Mouse (Mus musculus): Measurements from ENCODE around the gene Slc12a8. TPM values are rescaled to one million over a fixed set of nuclear protein-coding genes. Genes with fewer than 3 reads are reported as not detected.

Slc12a8 gene
- polyA plus RNA-seq, 1 experiment from 2014 or later, result 1.3 TPM

DNA sequence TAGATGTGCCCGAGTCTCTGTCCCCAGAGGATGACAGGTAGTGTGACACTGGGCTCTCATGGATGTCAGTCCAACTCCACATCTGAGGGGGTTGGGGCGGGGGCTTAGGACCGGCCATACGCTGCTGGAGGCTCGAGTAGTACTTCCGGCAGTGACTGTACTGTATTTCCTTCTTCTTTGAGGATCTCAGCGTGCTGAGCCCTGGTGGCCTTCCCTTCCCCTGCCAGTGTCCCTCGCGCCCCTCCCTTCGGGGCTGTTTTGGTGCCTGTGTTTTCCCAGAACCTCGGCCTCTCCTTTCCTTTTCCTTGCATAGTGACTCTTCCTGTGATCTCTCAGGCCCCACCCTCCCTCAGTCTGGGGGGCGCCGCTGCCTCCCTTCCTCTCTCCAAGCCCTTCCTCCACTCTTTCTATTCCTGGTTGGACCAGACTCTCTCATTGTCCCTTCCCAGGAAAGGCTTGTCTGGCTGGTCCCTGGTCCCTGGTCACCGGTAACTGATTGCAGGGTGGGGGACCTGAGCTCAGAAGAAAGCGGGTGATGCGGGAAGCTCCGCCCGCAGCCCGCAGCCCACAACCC is 66.8 kb downstream of the Slc12a8 start:
- Histone ChIP-seq H3K36me3 (ENCODE audit: control insufficient read depth, insufficient read depth, low read length) (no peaks in the 10 kb centered on the region), H3K9me3 (ENCODE audit: control insufficient read depth, low read length) (no peaks in the 10 kb centered on the region), H3K27ac (ENCODE audit: low read depth, low read length) (peak overlapping the region; percentile 92), H3K4me2 (peak overlapping the region; percentile 33), H3K27me3 (ENCODE audit: control insufficient read depth, insufficient read depth, low read length) (no peaks in the 10 kb centered on the region), H3K4me1 (ENCODE audit: control insufficient read depth, insufficient read depth, low read length) (peaks cover 35% of the 10 kb centered on the region), H3K9ac (ENCODE audit: low read length) (peak overlapping the region; percentile 52), H3K4me3 (ENCODE audit: low read depth, low read length) (no peak overlapping the region)
- peak; percentile 92 for DNase-seq (ENCODE audit: low spot score, missing footprints)
- WGBS, result 24% methylated on average over 19 of the region's 19 CpGs
- ATAC-seq (ENCODE audit: low FRiP score), result peak; percentile 45

DNA sequence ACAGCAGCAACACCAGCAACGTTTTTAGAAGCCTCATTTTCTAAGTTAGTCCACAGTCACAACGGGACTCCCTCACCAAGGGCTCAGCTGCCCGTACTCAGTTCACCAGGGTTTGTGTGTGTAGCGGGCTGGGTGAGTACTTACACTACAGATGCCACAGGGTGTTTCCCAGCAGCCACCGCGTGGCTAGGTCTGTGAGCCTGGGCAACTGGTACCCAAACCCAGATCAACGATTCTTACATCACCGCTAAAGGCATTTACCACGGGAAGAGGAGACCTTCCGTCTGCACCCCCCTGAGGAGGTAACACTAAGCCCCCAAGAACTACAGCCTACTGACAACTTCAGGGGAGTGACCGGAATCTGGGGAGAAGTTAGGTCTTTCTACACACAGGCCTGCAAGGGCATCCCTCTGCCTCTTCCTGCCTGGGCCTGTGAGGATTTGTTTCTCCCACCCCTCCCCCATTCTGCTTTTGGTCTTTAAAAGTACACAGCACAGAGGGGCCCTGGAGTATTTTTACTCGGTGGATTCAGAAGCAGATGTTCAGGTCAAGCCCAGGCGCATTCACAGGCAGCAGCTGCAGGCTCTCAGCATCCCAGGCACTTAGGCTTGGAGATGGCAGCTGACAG is 67.4 kb downstream of the Slc12a8 start:
- 14% methylated on average over 13 of the region's 13 CpGs for WGBS
- peaks cover 36% of the 10 kb centered on the region for H3K4me1 ChIP-seq (ENCODE audit: control insufficient read depth, insufficient read depth, low read length)
- H3K4me3 ChIP-seq (ENCODE audit: low read depth, low read length), result no peak overlapping the region
- no peaks in the 10 kb centered on the region for H3K27me3 ChIP-seq (ENCODE audit: control insufficient read depth, insufficient read depth, low read length)
- peak overlapping the region; percentile 52 for H3K9ac ChIP-seq (ENCODE audit: low read length)
- peak overlapping the region; percentile 33 for H3K4me2 ChIP-seq
- peak; percentile 93 for DNase-seq (ENCODE audit: low spot score, missing footprints)
- peak; percentile 68 for ATAC-seq (ENCODE audit: low FRiP score)
- H3K27ac ChIP-seq (ENCODE audit: low read depth, low read length), result peak overlapping the region; percentile 92
- H3K36me3 ChIP-seq (ENCODE audit: control insufficient read depth, insufficient read depth, low read length), result no peaks in the 10 kb centered on the region
- H3K9me3 ChIP-seq (ENCODE audit: control insufficient read depth, low read length), result no peaks in the 10 kb centered on the region

DNA sequence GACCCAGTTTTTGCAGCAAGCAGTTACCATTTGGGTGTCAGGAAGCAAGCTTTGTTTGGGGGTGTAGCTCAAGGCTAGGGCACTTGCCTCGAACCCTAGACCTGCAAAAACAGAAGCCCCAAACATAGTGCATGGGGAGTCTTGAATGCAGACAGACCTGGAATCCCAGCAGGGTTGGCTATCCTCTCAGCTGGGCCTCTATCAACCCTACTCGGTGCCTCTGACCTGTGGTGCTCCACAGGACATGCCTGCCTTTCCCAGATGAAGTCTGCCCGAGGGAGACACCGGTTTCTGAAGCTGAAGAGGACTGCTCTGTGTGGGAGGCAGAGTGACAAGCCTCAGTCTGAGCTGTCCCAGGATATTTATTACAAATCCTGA is 67.9 kb downstream of the Slc12a8 start:
- no peak overlapping the region for H3K4me3 ChIP-seq (ENCODE audit: low read depth, low read length)
- 25% methylated on average over 4 of the region's 4 CpGs for WGBS
- no peaks in the 10 kb centered on the region for H3K9me3 ChIP-seq (ENCODE audit: control insufficient read depth, low read length)
- H3K4me2 ChIP-seq, result no peak overlapping the region
- no peaks in the 10 kb centered on the region for H3K36me3 ChIP-seq (ENCODE audit: control insufficient read depth, insufficient read depth, low read length)
- H3K27ac ChIP-seq (ENCODE audit: low read depth, low read length), result peak overlapping the region; percentile 92
- H3K27me3 ChIP-seq (ENCODE audit: control insufficient read depth, insufficient read depth, low read length), result no peaks in the 10 kb centered on the region
- peaks cover 36% of the 10 kb centered on the region for H3K4me1 ChIP-seq (ENCODE audit: control insufficient read depth, insufficient read depth, low read length)
- ATAC-seq (ENCODE audit: low FRiP score), result peak; percentile 33; the same call in 1 of the 2 replicates
- DNase-seq (ENCODE audit: low spot score, missing footprints), result peak; percentile 96
- H3K9ac ChIP-seq (ENCODE audit: low read length), result no peak overlapping the region

DNA sequence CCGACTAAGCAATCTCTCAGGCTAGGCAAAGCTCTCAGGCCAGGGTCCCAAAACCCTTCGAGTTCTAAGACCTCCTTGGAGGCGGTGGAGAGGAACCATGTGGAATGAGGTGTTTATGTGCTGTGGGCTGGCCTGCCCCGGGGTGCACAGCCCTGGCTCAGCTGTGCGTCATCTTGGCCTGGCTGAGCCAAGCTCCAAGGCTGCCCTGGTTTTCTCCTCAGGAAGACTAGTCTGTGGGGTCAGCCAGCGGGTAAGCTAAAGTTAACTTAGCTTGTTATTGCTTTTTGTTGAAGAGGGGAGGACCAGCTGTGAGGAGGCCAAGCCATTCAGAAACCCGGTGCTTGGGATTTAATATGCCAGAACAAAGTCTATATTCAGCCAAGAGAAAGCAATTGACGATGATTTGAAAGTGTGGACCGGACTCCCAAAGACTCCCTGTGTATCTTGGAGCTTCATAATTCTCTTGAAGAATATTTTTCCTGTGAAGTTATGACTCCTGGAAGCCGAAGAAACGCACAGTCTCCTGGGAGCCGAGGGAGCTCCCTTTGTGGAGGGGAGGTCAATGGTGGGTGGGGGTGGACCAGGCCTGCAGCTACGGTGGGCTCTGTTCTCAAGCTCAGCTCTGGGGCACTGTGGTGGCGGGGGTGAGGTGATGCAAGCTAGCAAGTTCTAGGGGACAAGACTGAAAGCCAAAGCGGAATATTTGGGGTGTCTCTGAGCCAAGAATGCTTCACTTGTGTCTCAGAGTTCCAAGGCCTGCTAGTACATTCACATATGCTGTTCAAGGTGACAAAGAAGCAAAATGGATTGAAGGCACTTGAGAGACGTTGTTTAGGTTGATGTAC is 70.4 kb downstream of the Slc12a8 start:
- Histone ChIP-seq H3K4me2 (no peak overlapping the region), H3K9ac (ENCODE audit: low read length) (no peak overlapping the region), H3K4me3 (ENCODE audit: low read depth, low read length) (no peak overlapping the region), H3K4me1 (ENCODE audit: control insufficient read depth, insufficient read depth, low read length) (peaks cover 29% of the 10 kb centered on the region), H3K27me3 (ENCODE audit: control insufficient read depth, insufficient read depth, low read length) (no peaks in the 10 kb centered on the region), H3K9me3 (ENCODE audit: control insufficient read depth, low read length) (no peaks in the 10 kb centered on the region), H3K36me3 (ENCODE audit: control insufficient read depth, insufficient read depth, low read length) (no peaks in the 10 kb centered on the region), H3K27ac (ENCODE audit: low read depth, low read length) (no peak overlapping the region)
- DNase-seq (ENCODE audit: low spot score, missing footprints) (no peak), ATAC-seq (ENCODE audit: low FRiP score) (no peak)
- 79% methylated on average over 16 of the region's 16 CpGs for WGBS

DNA sequence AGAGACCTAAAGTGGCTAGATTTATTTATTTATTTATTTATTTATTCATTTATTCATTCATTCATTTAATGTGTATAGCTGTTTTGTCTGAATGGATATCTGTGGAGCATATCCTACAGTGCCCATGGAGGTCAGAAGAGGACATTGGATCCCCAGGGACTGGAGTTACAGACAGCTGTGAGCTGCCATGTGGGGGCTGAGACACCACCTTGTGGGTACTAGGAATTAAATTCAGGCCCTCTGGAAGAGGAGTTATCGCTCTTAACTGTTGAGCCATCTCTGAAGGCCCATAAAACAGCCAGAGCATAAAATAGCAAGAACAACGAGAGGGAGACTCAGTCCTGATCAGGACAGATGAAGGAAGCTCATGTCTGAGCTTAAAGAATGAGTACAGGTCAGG is 71.7 kb downstream of the Slc12a8 start:
- DNase-seq (ENCODE audit: low spot score, missing footprints) (no peak), ATAC-seq (ENCODE audit: low FRiP score) (no peak)
- no peak overlapping the region for H3K27ac ChIP-seq (ENCODE audit: low read depth, low read length)
- H3K4me1 ChIP-seq (ENCODE audit: control insufficient read depth, insufficient read depth, low read length), result peaks cover 34% of the 10 kb centered on the region
- no peak overlapping the region for H3K4me3 ChIP-seq (ENCODE audit: low read depth, low read length)
- no peaks in the 10 kb centered on the region for H3K9me3 ChIP-seq (ENCODE audit: control insufficient read depth, low read length)
- H3K4me2 ChIP-seq, result no peak overlapping the region
- no peak overlapping the region for H3K9ac ChIP-seq (ENCODE audit: low read length)
- WGBS, result 84% methylated on average over 2 of the region's 2 CpGs
- no peaks in the 10 kb centered on the region for H3K27me3 ChIP-seq (ENCODE audit: control insufficient read depth, insufficient read depth, low read length)
- H3K36me3 ChIP-seq (ENCODE audit: control insufficient read depth, insufficient read depth, low read length), result no peaks in the 10 kb centered on the region

DNA sequence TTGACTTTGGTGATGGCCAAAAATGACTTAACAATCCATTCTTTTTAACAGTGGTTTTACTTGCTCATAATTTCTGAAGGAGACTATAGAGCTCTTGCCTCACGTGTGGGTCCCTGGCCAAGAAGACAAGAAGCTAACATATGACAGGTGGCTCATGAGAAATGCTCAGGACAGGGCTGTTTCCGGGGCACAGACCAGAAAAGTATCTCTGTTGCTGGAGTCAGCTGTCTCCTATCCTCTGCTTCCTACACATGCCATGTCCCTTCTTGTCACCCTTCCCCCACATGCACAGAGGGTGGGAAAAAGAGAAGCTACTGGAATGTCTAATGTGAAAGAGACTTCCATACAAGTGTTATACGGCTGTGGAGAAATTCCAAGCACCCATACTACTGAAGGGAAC is 73.3 kb downstream of the Slc12a8 start:
- no peak overlapping the region for H3K27ac ChIP-seq (ENCODE audit: low read depth, low read length)
- 93% methylated on average over 3 of the region's 3 CpGs for WGBS

DNA sequence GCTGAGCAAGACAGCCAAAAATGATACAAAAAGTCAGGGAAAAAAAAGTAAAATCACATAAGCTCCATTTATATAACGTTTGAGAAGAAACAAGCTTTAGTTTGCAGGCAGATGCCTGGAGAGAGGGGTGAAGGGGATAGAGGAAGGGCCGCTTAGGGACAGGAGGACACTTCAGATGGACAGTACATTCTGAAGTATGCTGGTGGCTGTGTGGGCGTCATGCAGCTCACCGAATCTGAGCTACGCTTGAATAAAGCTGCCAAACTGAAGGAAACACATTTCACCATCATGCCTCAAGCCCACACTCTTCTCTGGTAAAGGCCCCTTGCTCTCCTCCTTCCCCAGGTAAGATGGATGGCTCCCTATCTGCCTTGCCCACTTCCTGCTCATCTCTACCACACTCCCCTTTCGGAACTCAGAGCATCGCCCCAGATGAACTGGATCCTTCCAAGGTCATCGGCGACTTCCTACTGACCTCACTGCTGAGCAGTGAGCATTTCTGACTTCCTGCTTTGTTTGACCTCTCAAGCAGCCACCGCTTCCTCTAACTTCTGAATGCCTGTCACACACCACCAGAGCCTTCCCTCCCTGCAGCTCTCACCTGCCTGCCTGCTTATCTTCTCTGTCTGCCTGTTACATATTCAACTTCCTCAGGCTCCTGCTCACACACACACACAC is 74.4 kb downstream of the Slc12a8 start:
- Histone ChIP-seq H3K36me3 (ENCODE audit: control insufficient read depth, insufficient read depth, low read length) (no peaks in the 10 kb centered on the region), H3K27ac (ENCODE audit: low read depth, low read length) (no peak overlapping the region), H3K4me2 (no peak overlapping the region), H3K27me3 (ENCODE audit: control insufficient read depth, insufficient read depth, low read length) (no peaks in the 10 kb centered on the region), H3K4me3 (ENCODE audit: low read depth, low read length) (no peak overlapping the region), H3K9ac (ENCODE audit: low read length) (no peak overlapping the region), H3K9me3 (ENCODE audit: control insufficient read depth, low read length) (no peaks in the 10 kb centered on the region), H3K4me1 (ENCODE audit: control insufficient read depth, insufficient read depth, low read length) (peaks cover 27% of the 10 kb centered on the region)
- 82% methylated on average over 10 of the region's 10 CpGs for WGBS
- DNase-seq (ENCODE audit: low spot score, missing footprints) (no peak), ATAC-seq (ENCODE audit: low FRiP score) (no peak)

More for the DNA sequence above, 73.3 kb downstream of the Slc12a8 start:
- H3K4me1 ChIP-seq (ENCODE audit: control insufficient read depth, insufficient read depth, low read length), result peaks cover 27% of the 10 kb centered on the region
- no peaks in the 10 kb centered on the region for H3K27me3 ChIP-seq (ENCODE audit: control insufficient read depth, insufficient read depth, low read length)
- no peak for DNase-seq (ENCODE audit: low spot score, missing footprints)
- no peak for ATAC-seq (ENCODE audit: low FRiP score)
- H3K4me2 ChIP-seq, result no peak overlapping the region
- no peaks in the 10 kb centered on the region for H3K9me3 ChIP-seq (ENCODE audit: control insufficient read depth, low read length)
- no peak overlapping the region for H3K9ac ChIP-seq (ENCODE audit: low read length)
- H3K36me3 ChIP-seq (ENCODE audit: control insufficient read depth, insufficient read depth, low read length), result no peaks in the 10 kb centered on the region
- H3K4me3 ChIP-seq (ENCODE audit: low read depth, low read length), result no peak overlapping the region

DNA sequence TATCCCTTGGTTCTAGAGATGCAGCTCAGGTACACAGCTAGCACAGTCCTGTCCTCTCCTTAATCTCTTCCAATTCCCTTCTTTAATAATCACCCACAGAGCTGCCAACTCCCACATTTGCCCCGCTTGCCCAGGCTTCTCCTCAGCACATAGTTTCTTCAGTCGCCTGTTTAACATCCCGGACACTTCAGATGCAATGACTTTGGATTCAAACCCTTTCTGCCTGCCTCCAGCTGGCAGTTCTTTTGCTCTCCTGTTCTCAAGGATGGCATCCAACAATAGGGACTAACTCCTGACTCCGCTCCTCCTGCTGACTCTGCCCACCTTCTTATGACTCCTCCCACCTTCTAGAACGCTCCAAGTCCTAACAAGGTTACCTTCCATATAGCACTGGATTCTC is 75.2 kb downstream of the Slc12a8 start:
- Histone ChIP-seq H3K4me1 (ENCODE audit: control insufficient read depth, insufficient read depth, low read length) (peaks cover 22% of the 10 kb centered on the region), H3K27ac (ENCODE audit: low read depth, low read length) (no peak overlapping the region; the same call in 1 of the 2 replicates)

More for the DNA sequence above, 75.2 kb downstream of the Slc12a8 start:
- no peak for ATAC-seq (ENCODE audit: low FRiP score)
- Histone ChIP-seq H3K9ac (ENCODE audit: low read length) (no peak overlapping the region), H3K4me3 (ENCODE audit: low read depth, low read length) (no peak overlapping the region), H3K9me3 (ENCODE audit: control insufficient read depth, low read length) (no peaks in the 10 kb centered on the region), H3K27me3 (ENCODE audit: control insufficient read depth, insufficient read depth, low read length) (no peaks in the 10 kb centered on the region), H3K36me3 (ENCODE audit: control insufficient read depth, insufficient read depth, low read length) (no peaks in the 10 kb centered on the region), H3K4me2 (no peak overlapping the region)
- WGBS, result 95% methylated on average over 5 of the region's 5 CpGs
- no peak for DNase-seq (ENCODE audit: low spot score, missing footprints)
